Mouse (Mus musculus) T-cell, adult 2 months (primary cell): ENCODE measurements at regions not wholly inside any gene's neighbourhood (a gene's known extent, or its start where the extent isn't known, plus 50 kb on each side); places are given as distances from the start of the nearest gene placed in this dataset.

Experiments
- DNase-seq: peaks from one replicate; pipeline ENCODE4 v3.0.0; 2022; ENCODE audit warnings: low spot score

DNA sequence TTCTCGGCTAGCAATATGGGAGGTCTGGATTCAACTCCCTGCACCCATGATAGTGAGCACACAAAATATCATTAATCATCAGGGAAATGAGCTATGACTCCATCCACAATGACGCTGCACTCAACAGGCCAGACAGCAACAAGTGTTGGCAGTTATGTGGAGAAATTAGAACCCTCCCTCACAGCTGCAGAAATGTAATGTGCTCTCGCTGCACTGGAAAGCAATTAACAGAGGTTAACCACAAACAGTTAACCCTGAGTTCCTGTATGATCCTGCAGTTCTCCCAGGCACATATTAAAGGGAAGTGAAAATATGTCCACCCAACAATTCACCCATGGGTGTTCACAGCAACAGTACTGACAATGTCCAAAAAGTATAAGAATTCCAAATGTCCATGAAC lies 54.0 kb upstream of the Jade2 start:
- DNase-seq: no peak

GRCm38 (mm10) chr11:51915656-51916032 lies 51.8 kb upstream of the Cdkn2aipnl start:
- no peak for DNase-seq

- peak; percentile 51 for DNase-seq
These were observed 51.2 kb upstream of the Cdkn2aipnl start for GRCm38 (mm10) chr11:51916033-51916929.
